ENCODE assay signal across 22 mouse cellular contexts in the genomic region with DNA sequence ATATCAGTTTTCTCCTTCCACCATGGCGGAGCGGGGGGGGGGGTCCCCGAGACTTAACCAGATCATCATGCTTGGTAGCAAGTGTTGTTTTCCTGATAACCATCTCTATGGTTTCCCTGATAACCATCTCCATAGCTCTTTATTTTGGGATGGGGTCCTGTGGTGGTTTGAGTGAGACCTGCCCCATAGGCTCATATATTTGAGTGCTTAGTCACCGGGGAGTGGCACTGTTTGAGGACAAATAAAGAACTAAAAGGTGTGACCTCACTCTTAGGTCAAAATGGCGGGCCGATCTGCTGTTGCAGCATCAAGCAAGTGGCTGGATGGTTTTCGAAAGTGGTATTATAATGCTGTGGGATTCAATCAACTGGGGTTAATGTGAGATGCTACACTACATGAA. TPM values are rescaled to one million over a fixed set of nuclear protein-coding genes. Genes with fewer than 3 reads are reported as not detected.
"Had no signal": no experiment of that assay in that cellular context is flagged by ENCODE, and none has a peak within 500 bp of the region (broad histone marks: within the 10 kb centered on the region; RNA-seq: fewer than 3 reads in every experiment).

No protein-coding gene starts in this region.

- DNase-seq: liver, embryonic 13.5 days; lung, adult 18-20 months; lung, embryonic 14.5 days; lung, postnatal 14 days; lung, postnatal 4 days; midbrain, embryonic 14.5 days; retina, postnatal 1 day; right cerebral cortex, adult 18-20 months; right cerebral cortex, postnatal 25 days; right cerebral cortex, postnatal 4 days; spleen, adult 18-20 months; thymus, adult 2 months; thymus, postnatal 25 days; thymus, postnatal 4 days had no signal

- H3K36me3 ChIP-seq: liver, embryonic 13.5 days; liver, embryonic 15.5 days; midbrain, embryonic 10.5 days; midbrain, embryonic 12.5 days; neural tube, embryonic 13.5 days; neural tube, embryonic 15.5 days had no signal

- H3K27ac ChIP-seq: liver, embryonic 13.5 days; liver, embryonic 15.5 days; midbrain, embryonic 10.5 days; midbrain, embryonic 12.5 days; neural tube, embryonic 13.5 days; neural tube, embryonic 15.5 days had no signal

- H3K9ac ChIP-seq: liver, embryonic 13.5 days; liver, embryonic 15.5 days; lung, embryonic 14.5 days; midbrain, embryonic 12.5 days; neural tube, embryonic 13.5 days; neural tube, embryonic 15.5 days had no signal

- H3K9me3 ChIP-seq: liver, embryonic 13.5 days; liver, embryonic 15.5 days; midbrain, embryonic 10.5 days; midbrain, embryonic 12.5 days; neural tube, embryonic 13.5 days; neural tube, embryonic 15.5 days had no signal

- H3K4me3 ChIP-seq: liver, embryonic 13.5 days; liver, embryonic 15.5 days; midbrain, embryonic 10.5 days; midbrain, embryonic 12.5 days; myocyte; neural tube, embryonic 13.5 days; neural tube, embryonic 15.5 days had no signal

- H3K27me3 ChIP-seq: neural tube, embryonic 13.5 days; neural tube, embryonic 15.5 days had no signal

- ATAC-seq: midbrain, embryonic 16.5 days had no signal

- H3K4me2 ChIP-seq: liver, embryonic 13.5 days; liver, embryonic 15.5 days; lung, embryonic 14.5 days; midbrain, embryonic 12.5 days; neural tube, embryonic 13.5 days; neural tube, embryonic 15.5 days had no signal

RNA-seq across cellular contexts. Expression of gene Pcolce, which starts 1.8 kb away (rescaled TPM):
- total RNA-seq: megakaryocyte-erythroid progenitor cell, adult 5-6 weeks had no signal

RNA-seq across cellular contexts. Expression of gene Fbxo24, which starts 13.5 kb away (rescaled TPM):
- total RNA-seq: megakaryocyte-erythroid progenitor cell, adult 5-6 weeks had no signal
- polyA plus RNA-seq: liver, embryonic 13.5 days; liver, embryonic 15.5 days; lung, embryonic 14.5 days had no signal
